Mouse (Mus musculus): ENCODE measurements around the gene Rbm4. TPM values are rescaled to one million over a fixed set of nuclear protein-coding genes. Genes with fewer than 3 reads are reported as not detected.

The Rbm4 gene
- total and polyA plus RNA-seq, 3 experiments, result 31.4 to 51.6 TPM; not detected in 1

- DNase-seq (ENCODE audit: low read depth, low spot score), result peak; percentile 32
- H3K9me3 ChIP-seq (replicated peaks; ENCODE audit: insufficient read depth, low read length), result no peaks in the 10 kb centered on the region
- peak overlapping the region; percentile 88 for H3K9ac ChIP-seq (ENCODE audit: control insufficient read depth, low read depth, low read length, poor library complexity, severe bottlenecking)
- H3K27ac ChIP-seq (ENCODE audit: control insufficient read depth, low read depth, low read length), result no peak overlapping the region
- H3K4me1 ChIP-seq (ENCODE audit: control insufficient read depth in 1 of 2, insufficient read depth in 2 of 2, low read length in 2 of 2), result peaks cover 0 to 4% of the 10 kb centered on the region in 2 experiments; a peak in 3 of 4 replicates
- peaks cover 5 to 35% of the 10 kb centered on the region in 2 experiments for H3K36me3 ChIP-seq (ENCODE audit: control insufficient read depth in 1 of 2, insufficient read depth in 2 of 2, low read length in 2 of 2)
- no peaks in the 10 kb centered on the region for H3K27me3 ChIP-seq (ENCODE audit: control insufficient read depth in 1 of 2, insufficient read depth in 2 of 2, low read length in 2 of 2)
- peak overlapping the region; percentile 67 to 68 for H3K4me3 ChIP-seq (ENCODE audit: control insufficient read depth in 1 of 2, insufficient read depth in 1 of 2, low read depth in 2 of 2, low read length in 2 of 2)
- H3K79me2 ChIP-seq (ENCODE audit: control insufficient read depth, insufficient read depth, low read length, poor library complexity), result peaks cover 63% of the 10 kb centered on the region
- peak; percentile 66; the same call in 1 of the 2 replicates for TF ChIP-seq CHD1 (IDR thresholded peaks at IDR 0.05; ENCODE audit: low read depth, low read length)
- no peak for TF ChIP-seq JUND (IDR thresholded peaks at IDR 0.05; ENCODE audit: low read depth, low read length)
Observed at GRCm38 (mm10) chr19:4810309-4810708, 16.6 kb upstream of the Rbm4 start.

GRCm38 (mm10) chr19:4803283-4803682, 9.6 kb upstream of the Rbm4 start:
- Histone ChIP-seq H3K9ac (ENCODE audit: control insufficient read depth, low read depth, low read length, poor library complexity, severe bottlenecking) (no peak overlapping the region), H3K9me3 (replicated peaks; ENCODE audit: insufficient read depth, low read length) (no peaks in the 10 kb centered on the region), H3K4me3 (ENCODE audit: control insufficient read depth in 1 of 2, insufficient read depth in 1 of 2, low read depth in 2 of 2, low read length in 2 of 2) (no peak overlapping the region), H3K4me1 (ENCODE audit: control insufficient read depth in 1 of 2, insufficient read depth in 2 of 2, low read length in 2 of 2) (peaks cover 0 to 4% of the 10 kb centered on the region in 2 experiments; a peak in 3 of 4 replicates), H3K27ac (ENCODE audit: control insufficient read depth, low read depth, low read length) (no peak overlapping the region), H3K27me3 (ENCODE audit: control insufficient read depth in 1 of 2, insufficient read depth in 2 of 2, low read length in 2 of 2) (no peaks in the 10 kb centered on the region), H3K79me2 (ENCODE audit: control insufficient read depth, insufficient read depth, low read length, poor library complexity) (peaks cover 89% of the 10 kb centered on the region), H3K36me3 (ENCODE audit: control insufficient read depth in 1 of 2, insufficient read depth in 2 of 2, low read length in 2 of 2) (peaks cover 34 to 36% of the 10 kb centered on the region in 2 experiments)
- no peak for DNase-seq (ENCODE audit: low read depth, low spot score)
- TF ChIP-seq NELFE (IDR thresholded peaks at IDR 0.05; ENCODE audit: low read depth, low read length), result no peak
- TF ChIP-seq GABPA (IDR thresholded peaks at IDR 0.05; ENCODE audit: low read depth, low read length), result no peak
- TF ChIP-seq ZKSCAN1 (IDR thresholded peaks at IDR 0.05; ENCODE audit: low read depth, low read length), result no peak
- TF ChIP-seq TCF12 (IDR thresholded peaks at IDR 0.05; ENCODE audit: low read depth, low read length), result no peak
- no peak for TF ChIP-seq CTCF (IDR thresholded peaks at IDR 0.05 in 2 of 3, conservative IDR thresholded peaks at IDR 0.05 in 1 of 3; ENCODE audit: control insufficient read depth in 1 of 3, insufficient read depth in 1 of 3, low read depth in 2 of 3, low read length in 3 of 3, poor library complexity in 1 of 3, severe bottlenecking in 1 of 3)
- no peak for TF ChIP-seq MEF2A (IDR thresholded peaks at IDR 0.05; ENCODE audit: extremely low read depth, insufficient replicate concordance, low read depth, low read length, poor library complexity, severe bottlenecking)
- no peak for TF ChIP-seq ELF1 (IDR thresholded peaks at IDR 0.05; ENCODE audit: low read depth, low read length)
- no peak for TF ChIP-seq RCOR1 (IDR thresholded peaks at IDR 0.05; ENCODE audit: low read depth, low read length)

- no peaks in the 10 kb centered on the region for H3K27me3 ChIP-seq (ENCODE audit: control insufficient read depth in 1 of 2, insufficient read depth in 2 of 2, low read length in 2 of 2)
- H3K36me3 ChIP-seq (ENCODE audit: control insufficient read depth in 1 of 2, insufficient read depth in 2 of 2, low read length in 2 of 2), result peaks cover 31 to 37% of the 10 kb centered on the region in 2 experiments
- H3K27ac ChIP-seq (ENCODE audit: control insufficient read depth, low read depth, low read length), result no peak overlapping the region
- DNase-seq (ENCODE audit: low read depth, low spot score), result no peak
- no peak overlapping the region for H3K9ac ChIP-seq (ENCODE audit: control insufficient read depth, low read depth, low read length, poor library complexity, severe bottlenecking)
- H3K4me3 ChIP-seq (ENCODE audit: control insufficient read depth in 1 of 2, insufficient read depth in 1 of 2, low read depth in 2 of 2, low read length in 2 of 2), result no peak overlapping the region
- no peak for TF ChIP-seq ZMIZ1 (IDR thresholded peaks at IDR 0.05; ENCODE audit: low read depth, low read length)
- no peak for TF ChIP-seq RCOR1 (IDR thresholded peaks at IDR 0.05; ENCODE audit: low read depth, low read length)
- no peak for TF ChIP-seq NRF1 (IDR thresholded peaks at IDR 0.05; ENCODE audit: insufficient read depth, low read depth, low read length, poor library complexity, severe bottlenecking)
- TF ChIP-seq TCF12 (IDR thresholded peaks at IDR 0.05; ENCODE audit: low read depth, low read length), result no peak
- TF ChIP-seq HCFC1 (IDR thresholded peaks at IDR 0.05; ENCODE audit: low read depth, low read length), result no peak
- TF ChIP-seq GATA1 (IDR thresholded peaks at IDR 0.05; ENCODE audit: low read depth, low read length), result no peak
- no peak for TF ChIP-seq ZKSCAN1 (IDR thresholded peaks at IDR 0.05; ENCODE audit: low read depth, low read length)
- no peak for TF ChIP-seq TAL1 (IDR thresholded peaks at IDR 0.05; ENCODE audit: low read length)
- TF ChIP-seq NELFE (IDR thresholded peaks at IDR 0.05; ENCODE audit: low read depth, low read length), result no peak
- no peak for TF ChIP-seq MAX (IDR thresholded peaks at IDR 0.05; ENCODE audit: low read length)
- no peak for TF ChIP-seq E2F4 (IDR thresholded peaks at IDR 0.05; ENCODE audit: borderline replicate concordance, low read depth, low read length)
- TF ChIP-seq USF2 (IDR thresholded peaks at IDR 0.05; ENCODE audit: borderline replicate concordance in 1 of 2, insufficient read depth in 1 of 2, low read depth in 1 of 2, low read length in 2 of 2), result no peak
- TF ChIP-seq MEF2A (IDR thresholded peaks at IDR 0.05; ENCODE audit: extremely low read depth, insufficient replicate concordance, low read depth, low read length, poor library complexity, severe bottlenecking), result no peak
- no peak for TF ChIP-seq RAD21 (IDR thresholded peaks at IDR 0.05; ENCODE audit: low read depth, low read length)
- no peak for TF ChIP-seq CHD1 (IDR thresholded peaks at IDR 0.05; ENCODE audit: low read depth, low read length)
- no peak for TF ChIP-seq KAT2A (conservative IDR thresholded peaks at IDR 0.05; ENCODE audit: low read depth, low read length)
- no peak for TF ChIP-seq CTCF (IDR thresholded peaks at IDR 0.05 in 2 of 3, conservative IDR thresholded peaks at IDR 0.05 in 1 of 3; ENCODE audit: control insufficient read depth in 1 of 3, insufficient read depth in 1 of 3, low read depth in 2 of 3, low read length in 3 of 3, poor library complexity in 1 of 3, severe bottlenecking in 1 of 3)
- TF ChIP-seq USF1 (IDR thresholded peaks at IDR 0.05; ENCODE audit: low read depth, low read length), result no peak
- peaks cover under 1 to 1% of the 10 kb centered on the region in 2 experiments for H3K4me1 ChIP-seq (ENCODE audit: control insufficient read depth in 1 of 2, insufficient read depth in 2 of 2, low read length in 2 of 2)
- H3K9me3 ChIP-seq (replicated peaks; ENCODE audit: insufficient read depth, low read length), result no peaks in the 10 kb centered on the region
- peaks cover 88% of the 10 kb centered on the region for H3K79me2 ChIP-seq (ENCODE audit: control insufficient read depth, insufficient read depth, low read length, poor library complexity)
Observed at GRCm38 (mm10) chr19:4802691-4803091, 9.0 kb upstream of the Rbm4 start.
